Mouse (Mus musculus): ENCODE results near the gene Kirrel3.

The Kirrel3 gene

GRCm38 (mm10) chr9:34887196-34887595 lies 401.5 kb downstream of the Kirrel3 start:
- no peak for DNase-seq (ENCODE audit: low read depth)

- no peak for DNase-seq (ENCODE audit: low read depth)
Observed at GRCm38 (mm10) chr9:34888298-34888697, 402.6 kb downstream of the Kirrel3 start.

GRCm38 (mm10) chr9:34901216-34901615 lies 415.5 kb downstream of the Kirrel3 start:
- no peak for DNase-seq (ENCODE audit: low read depth)

GRCm38 (mm10) chr9:34901888-34902287 lies 416.2 kb downstream of the Kirrel3 start:
- DNase-seq (ENCODE audit: low read depth), result no peak

GRCm38 (mm10) chr9:34905164-34905563 lies 419.5 kb downstream of the Kirrel3 start:
- DNase-seq (ENCODE audit: low read depth), result no peak

- no peak for DNase-seq (ENCODE audit: low read depth)
Observed at GRCm38 (mm10) chr9:34908040-34908439, 422.3 kb downstream of the Kirrel3 start.

GRCm38 (mm10) chr9:34911838-34912237 lies 426.1 kb downstream of the Kirrel3 start:
- no peak for DNase-seq (ENCODE audit: low read depth)

GRCm38 (mm10) chr9:34912273-34912972 lies 426.7 kb downstream of the Kirrel3 start:
- no peak for DNase-seq (ENCODE audit: low read depth)

GRCm38 (mm10) chr9:34912996-34913395 lies 427.3 kb downstream of the Kirrel3 start:
- DNase-seq (ENCODE audit: low read depth), result no peak

GRCm38 (mm10) chr9:34918976-34919375 lies 433.3 kb downstream of the Kirrel3 start:
- no peak for DNase-seq (ENCODE audit: low read depth)

GRCm38 (mm10) chr9:34920116-34920515 lies 434.4 kb downstream of the Kirrel3 start:
- DNase-seq (ENCODE audit: low read depth), result no peak

GRCm38 (mm10) chr9:34921941-34922340 lies 436.2 kb downstream of the Kirrel3 start:
- peak; percentile 40 for DNase-seq (ENCODE audit: low read depth)

- no peak for DNase-seq (ENCODE audit: low read depth)
Observed at GRCm38 (mm10) chr9:34922716-34923115, 437.0 kb downstream of the Kirrel3 start.

GRCm38 (mm10) chr9:34923134-34923931 lies 437.6 kb downstream of the Kirrel3 start:
- no peak for DNase-seq (ENCODE audit: low read depth)

- no peak for DNase-seq (ENCODE audit: low read depth)
Observed at GRCm38 (mm10) chr9:34925616-34926015, 439.9 kb downstream of the Kirrel3 start.

- DNase-seq (ENCODE audit: low read depth), result no peak
Observed at GRCm38 (mm10) chr9:34930371-34930770, 444.7 kb downstream of the Kirrel3 start.

- DNase-seq (ENCODE audit: low read depth), result no peak
Observed at GRCm38 (mm10) chr9:34938140-34938539, 452.4 kb downstream of the Kirrel3 start.

- no peak for DNase-seq (ENCODE audit: low read depth)
Observed at GRCm38 (mm10) chr9:34939621-34940020, 453.9 kb downstream of the Kirrel3 start.

- DNase-seq (ENCODE audit: low read depth), result no peak
Observed at GRCm38 (mm10) chr9:34942122-34942831, 456.6 kb downstream of the Kirrel3 start.

GRCm38 (mm10) chr9:34942996-34943395 lies 457.3 kb downstream of the Kirrel3 start:
- DNase-seq (ENCODE audit: low read depth), result no peak

GRCm38 (mm10) chr9:34945301-34945700 lies 459.6 kb downstream of the Kirrel3 start:
- no peak for DNase-seq (ENCODE audit: low read depth)

- DNase-seq (ENCODE audit: low read depth), result no peak
Observed at GRCm38 (mm10) chr9:34947258-34947657, 461.6 kb downstream of the Kirrel3 start.

- peak; percentile 87 for DNase-seq (ENCODE audit: low read depth)
Observed at GRCm38 (mm10) chr9:34947717-34948116, 462.0 kb downstream of the Kirrel3 start.

All from fibroblast of lung, adult 2 months (primary cell).